Mouse (Mus musculus): ENCODE measurements around the gene Trpm2.

- TF ChIP-seq E2F4 (IDR thresholded peaks at IDR 0.05; ENCODE audit: insufficient read depth) (no peak), POLR2A (IDR thresholded peaks at IDR 0.05; ENCODE audit: insufficient read length, low read depth) (no peak)
Measured at GRCm38 (mm10) chr10:77939685-77940084, 30.7 kb downstream of the Trpm2 start.

Data from myocyte (in vitro differentiated cells).